Mouse (Mus musculus): Measurements from ENCODE around the gene Cdr2l. TPM values are rescaled to one million over a fixed set of nuclear protein-coding genes. Genes with fewer than 3 reads are reported as not detected.
A peak's percentile ranks its signal among the peaks of the same experiment; 100 is the strongest.

Gene Cdr2l
- polyA plus RNA-seq, 1 experiment from 2014 or later: 28.6 TPM

DNA sequence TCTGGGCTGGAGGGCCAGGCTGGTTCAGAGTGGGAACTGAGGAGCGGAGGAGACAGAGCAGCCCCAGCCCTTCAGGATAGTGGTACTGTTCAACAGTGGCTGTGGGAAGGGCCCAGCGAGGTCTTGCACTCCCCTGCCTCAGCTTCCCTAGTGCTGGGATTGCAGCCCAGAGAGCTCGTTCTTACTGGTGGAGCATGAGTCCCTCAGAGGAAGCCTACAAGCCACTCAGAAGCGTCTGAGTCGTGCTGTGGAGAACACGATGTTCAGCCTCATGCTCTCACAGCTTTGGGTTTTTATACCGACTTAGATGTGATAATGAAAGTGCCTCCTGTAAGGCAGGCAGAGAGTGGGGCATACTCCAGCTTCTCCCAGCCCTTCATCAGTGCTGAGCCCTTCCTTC lies 43.0 kb downstream of the Cdr2l start:
- Histone ChIP-seq H3K27me3 (ENCODE audit: control insufficient read depth, insufficient read depth, low read length) (no peaks in the 10 kb centered on the region), H3K9ac (replicated peaks; ENCODE audit: low read depth, low read length) (no peak overlapping the region), H3K4me1 (ENCODE audit: control insufficient read depth, insufficient read depth, low read length) (peaks cover 11% of the 10 kb centered on the region), H3K4me3 (ENCODE audit: low read depth, low read length) (no peak overlapping the region), H3K27ac (ENCODE audit: low read depth, low read length) (no peak overlapping the region), H3K36me3 (ENCODE audit: control insufficient read depth, insufficient read depth, low read length) (peaks cover 22% of the 10 kb centered on the region), H3K4me2 (ENCODE audit: low read depth, low read length) (no peak overlapping the region), H3K9me3 (ENCODE audit: control insufficient read depth, low read length) (no peaks in the 10 kb centered on the region)
- WGBS: 80% methylated on average over 7 of the region's 7 CpGs
- no peak for ATAC-seq (ENCODE audit: low read depth)

DNA sequence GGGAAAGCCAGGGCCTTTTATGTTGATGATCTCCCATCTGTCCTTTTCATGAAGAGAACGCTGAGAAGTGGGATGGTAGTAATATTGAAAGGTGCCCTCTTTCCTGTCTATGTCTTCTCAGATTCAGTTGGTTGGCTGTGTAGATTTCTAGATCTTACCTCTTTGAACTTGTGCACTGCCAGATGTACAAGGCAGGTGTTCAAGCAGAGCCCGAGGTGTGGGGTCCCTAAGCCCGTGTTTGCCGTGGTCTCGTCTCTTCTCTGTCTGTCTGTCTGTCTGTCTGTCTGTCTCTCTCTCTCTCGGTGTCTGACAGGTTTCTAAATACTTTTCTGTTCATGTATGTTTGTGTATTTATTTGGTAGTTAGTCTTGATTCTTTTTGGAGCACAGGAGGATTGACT lies 44.0 kb downstream of the Cdr2l start:
- Histone ChIP-seq H3K9ac (replicated peaks; ENCODE audit: low read depth, low read length) (no peak overlapping the region), H3K27me3 (ENCODE audit: control insufficient read depth, insufficient read depth, low read length) (no peaks in the 10 kb centered on the region), H3K9me3 (ENCODE audit: control insufficient read depth, low read length) (no peaks in the 10 kb centered on the region), H3K27ac (ENCODE audit: low read depth, low read length) (no peak overlapping the region), H3K4me3 (ENCODE audit: low read depth, low read length) (no peak overlapping the region), H3K36me3 (ENCODE audit: control insufficient read depth, insufficient read depth, low read length) (peaks cover 33% of the 10 kb centered on the region), H3K4me2 (ENCODE audit: low read depth, low read length) (no peak overlapping the region), H3K4me1 (ENCODE audit: control insufficient read depth, insufficient read depth, low read length) (peaks cover 10% of the 10 kb centered on the region)
- WGBS: 87% methylated on average over 6 of the region's 6 CpGs
- ATAC-seq (ENCODE audit: low read depth): no peak

DNA sequence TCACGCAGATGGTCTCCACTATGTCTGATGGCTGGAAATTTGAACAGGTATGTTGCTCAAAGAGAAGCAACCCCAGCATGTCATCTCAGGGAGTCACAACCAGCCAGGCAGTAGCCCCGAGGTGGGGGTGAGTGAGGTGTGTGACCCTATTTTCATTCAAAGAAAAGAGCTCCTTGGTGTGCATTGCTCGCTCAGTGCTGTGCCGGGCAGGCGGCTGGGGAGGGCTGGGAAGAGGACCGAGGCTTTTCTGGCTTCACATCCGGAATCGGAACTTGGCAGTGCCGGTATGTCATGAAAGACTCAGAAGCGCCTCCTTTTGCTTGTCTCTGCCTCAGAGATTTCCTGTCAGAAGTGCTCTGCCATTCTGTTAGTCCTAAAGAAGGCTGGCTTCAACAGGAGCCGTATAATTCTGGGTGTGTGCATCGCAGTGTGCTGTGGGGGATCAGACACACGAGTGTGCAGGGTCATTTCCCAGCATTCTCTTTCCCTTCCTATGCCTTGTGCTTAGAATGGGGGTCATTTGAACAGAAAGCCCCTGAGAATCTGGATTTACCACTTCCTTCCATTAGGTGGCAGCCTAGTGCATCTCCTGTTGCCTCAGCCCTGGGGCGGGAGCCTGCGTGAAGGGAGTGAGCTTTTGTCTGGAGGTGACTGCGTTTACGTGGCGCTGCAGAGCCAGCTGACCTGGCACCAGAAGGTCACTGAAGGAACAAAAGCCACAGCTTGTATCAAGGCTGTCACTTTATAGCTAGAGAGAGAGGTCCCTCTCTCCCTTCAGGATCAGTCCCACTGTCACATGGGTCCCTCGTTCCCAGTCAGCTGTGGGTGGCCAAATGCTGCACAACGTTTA lies 46.0 kb downstream of the Cdr2l start:
- Histone ChIP-seq H3K9ac (replicated peaks; ENCODE audit: low read depth, low read length) (0 out of 2 replicates have a peak overlapping the region, but pooled peaks have one; percentile 18), H3K27ac (ENCODE audit: low read depth, low read length) (peak overlapping the region; percentile 60), H3K4me3 (ENCODE audit: low read depth, low read length) (no peak overlapping the region), H3K36me3 (ENCODE audit: control insufficient read depth, insufficient read depth, low read length) (peaks cover 47% of the 10 kb centered on the region), H3K4me2 (ENCODE audit: low read depth, low read length) (peak overlapping the region; percentile 15), H3K27me3 (ENCODE audit: control insufficient read depth, insufficient read depth, low read length) (no peaks in the 10 kb centered on the region), H3K9me3 (ENCODE audit: control insufficient read depth, low read length) (no peaks in the 10 kb centered on the region), H3K4me1 (ENCODE audit: control insufficient read depth, insufficient read depth, low read length) (no peaks in the 10 kb centered on the region)
- peak; percentile 44; the same call in 1 of the 2 replicates for ATAC-seq (ENCODE audit: low read depth)
- WGBS: 31% methylated on average over 20 of the region's 20 CpGs

GRCm38 (mm10) chr11:115429307-115429706 lies 47.6 kb downstream of the Cdr2l start:
- no peaks in the 10 kb centered on the region for H3K4me1 ChIP-seq (ENCODE audit: control insufficient read depth, insufficient read depth, low read length)
- H3K36me3 ChIP-seq (ENCODE audit: control insufficient read depth, insufficient read depth, low read length): peaks cover 45% of the 10 kb centered on the region
- H3K9me3 ChIP-seq (ENCODE audit: control insufficient read depth, low read length): no peaks in the 10 kb centered on the region
- WGBS: 93% methylated on average over 7 of the region's 7 CpGs
- H3K4me3 ChIP-seq (ENCODE audit: low read depth, low read length): no peak overlapping the region
- no peak for ATAC-seq (ENCODE audit: low read depth)
- no peak overlapping the region for H3K4me2 ChIP-seq (ENCODE audit: low read depth, low read length)
- no peak overlapping the region for H3K27ac ChIP-seq (ENCODE audit: low read depth, low read length)
- no peaks in the 10 kb centered on the region for H3K27me3 ChIP-seq (ENCODE audit: control insufficient read depth, insufficient read depth, low read length)
- H3K9ac ChIP-seq (replicated peaks; ENCODE audit: low read depth, low read length): no peak overlapping the region

- peaks cover 33% of the 10 kb centered on the region for H3K36me3 ChIP-seq (ENCODE audit: control insufficient read depth, insufficient read depth, low read length)
These were observed 48.8 kb downstream of the Cdr2l start for GRCm38 (mm10) chr11:115430561-115430960.

GRCm38 (mm10) chr11:115432814-115433213 lies 51.1 kb downstream of the Cdr2l start:
- no peak for ATAC-seq (ENCODE audit: low read depth)
- 88% methylated on average over 4 of the region's 4 CpGs for WGBS
- H3K36me3 ChIP-seq (ENCODE audit: control insufficient read depth, insufficient read depth, low read length): peaks cover 26% of the 10 kb centered on the region

More at GRCm38 (mm10) chr11:115430561-115430960, 48.8 kb downstream of the Cdr2l start:
- Histone ChIP-seq H3K27ac (ENCODE audit: low read depth, low read length) (no peak overlapping the region), H3K27me3 (ENCODE audit: control insufficient read depth, insufficient read depth, low read length) (no peaks in the 10 kb centered on the region), H3K9ac (replicated peaks; ENCODE audit: low read depth, low read length) (no peak overlapping the region), H3K4me3 (ENCODE audit: low read depth, low read length) (no peak overlapping the region), H3K4me1 (ENCODE audit: control insufficient read depth, insufficient read depth, low read length) (peaks cover 2% of the 10 kb centered on the region; the same call in 1 of the 2 replicates), H3K9me3 (ENCODE audit: control insufficient read depth, low read length) (no peaks in the 10 kb centered on the region), H3K4me2 (ENCODE audit: low read depth, low read length) (no peak overlapping the region)
- 95% methylated on average over 6 of the region's 6 CpGs for WGBS
- no peak for ATAC-seq (ENCODE audit: low read depth)

GRCm38 (mm10) chr11:115433342-115433741 lies 51.6 kb downstream of the Cdr2l start:
- no peak overlapping the region for H3K4me2 ChIP-seq (ENCODE audit: low read depth, low read length)
- no peak for ATAC-seq (ENCODE audit: low read depth)
- no peak overlapping the region for H3K27ac ChIP-seq (ENCODE audit: low read depth, low read length)
- no peak overlapping the region for H3K9ac ChIP-seq (replicated peaks; ENCODE audit: low read depth, low read length)
- H3K36me3 ChIP-seq (ENCODE audit: control insufficient read depth, insufficient read depth, low read length): peaks cover 26% of the 10 kb centered on the region
- no peak overlapping the region for H3K4me3 ChIP-seq (ENCODE audit: low read depth, low read length)
- 92% methylated on average over 6 of the region's 6 CpGs for WGBS
- peaks cover 10% of the 10 kb centered on the region; the same call in 1 of the 2 replicates for H3K4me1 ChIP-seq (ENCODE audit: control insufficient read depth, insufficient read depth, low read length)
- H3K9me3 ChIP-seq (ENCODE audit: control insufficient read depth, low read length): no peaks in the 10 kb centered on the region
- no peaks in the 10 kb centered on the region for H3K27me3 ChIP-seq (ENCODE audit: control insufficient read depth, insufficient read depth, low read length)

More at GRCm38 (mm10) chr11:115432814-115433213, 51.1 kb downstream of the Cdr2l start:
- Histone ChIP-seq H3K27ac (ENCODE audit: low read depth, low read length) (no peak overlapping the region), H3K27me3 (ENCODE audit: control insufficient read depth, insufficient read depth, low read length) (no peaks in the 10 kb centered on the region), H3K9me3 (ENCODE audit: control insufficient read depth, low read length) (no peaks in the 10 kb centered on the region), H3K9ac (replicated peaks; ENCODE audit: low read depth, low read length) (no peak overlapping the region), H3K4me2 (ENCODE audit: low read depth, low read length) (no peak overlapping the region), H3K4me3 (ENCODE audit: low read depth, low read length) (no peak overlapping the region), H3K4me1 (ENCODE audit: control insufficient read depth, insufficient read depth, low read length) (peaks cover 10% of the 10 kb centered on the region; the same call in 1 of the 2 replicates)

DNA sequence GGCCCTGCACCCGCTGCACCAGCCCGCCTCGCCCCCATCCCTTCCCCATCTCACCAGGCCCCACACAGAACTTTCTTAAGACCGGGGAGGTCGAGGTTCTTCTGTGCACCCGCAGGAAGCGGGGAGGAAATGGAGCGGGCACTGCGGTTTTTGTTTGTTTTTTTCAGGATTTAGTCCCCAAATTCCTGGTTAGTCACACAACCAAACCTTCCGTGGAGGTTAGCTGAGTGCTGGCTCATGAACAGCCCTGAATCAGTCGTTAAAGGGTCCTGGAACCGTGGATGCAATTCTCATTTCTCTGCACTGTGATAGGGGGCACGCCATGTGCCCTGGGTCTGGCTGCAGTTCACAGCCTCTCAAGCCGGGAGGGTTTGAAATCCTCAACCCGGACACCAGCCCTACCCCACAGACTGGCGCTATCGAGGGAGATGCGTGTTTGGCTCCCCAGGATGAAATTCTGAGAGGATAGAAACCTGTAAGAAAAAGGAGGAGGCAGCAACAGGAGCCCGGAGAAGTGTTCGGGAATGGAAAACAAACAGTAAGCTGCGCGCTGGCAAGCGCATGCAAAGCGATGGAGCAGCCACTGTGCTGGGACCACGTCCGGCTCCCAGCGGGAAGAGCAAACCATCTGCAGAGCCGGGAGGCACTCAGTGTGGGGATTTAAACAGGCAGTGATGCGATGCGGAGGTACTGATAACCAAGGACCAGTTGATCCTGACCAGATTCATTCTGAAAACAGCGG lies 54.1 kb downstream of the Cdr2l start:
- H3K4me3 ChIP-seq (ENCODE audit: low read depth, low read length): peak overlapping the region; percentile 13
- ATAC-seq (ENCODE audit: low read depth): peak; percentile 41; the same call in 1 of the 2 replicates
- WGBS: 4% methylated on average over 31 of the region's 31 CpGs

More for the DNA sequence above, 54.1 kb downstream of the Cdr2l start:
- Histone ChIP-seq H3K36me3 (ENCODE audit: control insufficient read depth, insufficient read depth, low read length) (peaks cover 14% of the 10 kb centered on the region), H3K9ac (replicated peaks; ENCODE audit: low read depth, low read length) (peak overlapping the region; percentile 52), H3K27me3 (ENCODE audit: control insufficient read depth, insufficient read depth, low read length) (no peaks in the 10 kb centered on the region), H3K9me3 (ENCODE audit: control insufficient read depth, low read length) (no peaks in the 10 kb centered on the region), H3K4me2 (ENCODE audit: low read depth, low read length) (peak overlapping the region; percentile 54), H3K27ac (ENCODE audit: low read depth, low read length) (no peak overlapping the region), H3K4me1 (ENCODE audit: control insufficient read depth, insufficient read depth, low read length) (peaks cover 10% of the 10 kb centered on the region; the same call in 1 of the 2 replicates)
